Mouse (Mus musculus) embryonic facial prominence, embryonic 10.5 days (tissue): ENCODE results near the gene Rabl3. TPM values are rescaled to one million over a fixed set of nuclear protein-coding genes. Genes with fewer than 3 reads are reported as not detected.

Source experiments
- DNase-seq: peaks from one replicate; pipeline ENCODE4 v3.0.0-alpha.2; 2017; ENCODE audit warnings: low spot score
- H3K27ac ChIP-seq: fragments of 300-500 bp; sonication (generic); replicated peaks from 2 replicates; pipeline ENCODE4 v1.5.1; 2016; ENCODE audit warnings: mild to moderate bottlenecking
- H3K27me3 ChIP-seq: fragments of 300-500 bp; sonication (generic); replicated peaks from 2 replicates; pipeline ENCODE4 v1.6.1; 2016; ENCODE audit warnings: low read depth, mild to moderate bottlenecking; ENCODE audit not compliant: poor library complexity, severe bottlenecking
- H3K36me3 ChIP-seq: fragments of 300-500 bp; sonication (generic); replicated peaks from 2 replicates; pipeline ENCODE4 v1.6.1; 2016; ENCODE audit warnings: mild to moderate bottlenecking, moderate library complexity
- H3K4me1 ChIP-seq: fragments of 300-500 bp; sonication (generic); 2 replicates; pipeline ENCODE4 v1.6.1; 2016
- H3K4me3 ChIP-seq: fragments of 300-500 bp; sonication (generic); 2 replicates; pipeline ENCODE4 v1.5.1; 2016; ENCODE audit warnings: mild to moderate bottlenecking, moderate library complexity
- H3K9me3 ChIP-seq: fragments of 300-500 bp; sonication (generic); 2 replicates; pipeline ENCODE4 v1.6.1; 2016; ENCODE audit warnings: mild to moderate bottlenecking
- WGBS: fragments of 180-500 bp; shearing (Covaris S2); methylation state at CpG from one replicate; pipeline ENCODE4 v1.1.7; 2016; 5-methylcytosine and 5-hydroxymethylcytosine counted together
- polyA plus RNA-seq: library from polyadenylated mRNA; unstranded; fragments of >200 nt; fragmentation: Nextera tagmentation; extraction: Ambion mirVana; gene quantifications from 2 replicates; pipeline ENCODE4 v1.2.1, GENCODE M21; 2016

Gene Rabl3
- polyA plus RNA-seq, 1 experiment from 2014 or later: 34.5 TPM

DNA sequence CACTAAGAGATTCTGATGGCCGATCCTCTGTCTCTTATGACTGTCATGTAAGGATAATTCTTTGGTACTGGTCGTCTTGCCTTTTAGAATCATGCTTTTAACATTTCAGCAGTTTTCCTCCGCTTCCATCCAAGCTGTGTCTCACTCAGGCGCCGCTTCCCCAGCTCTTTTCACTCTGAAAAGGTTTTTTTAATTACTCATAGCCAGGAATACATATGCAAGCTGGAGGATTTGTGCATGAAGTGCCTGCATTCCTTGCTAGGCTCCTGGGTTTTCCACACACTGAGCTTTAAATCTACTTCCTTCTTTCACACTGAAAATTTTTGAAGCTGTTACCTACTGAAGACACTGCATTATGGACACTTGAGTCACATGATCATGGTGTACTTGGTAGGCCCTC is 23.3 kb downstream of the Rabl3 start:
- DNase-seq: no peak
- Histone ChIP-seq H3K27ac (no peak overlapping the region), H3K36me3 (peaks cover 30% of the 10 kb centered on the region), H3K9me3 (no peaks in the 10 kb centered on the region), H3K4me3 (no peak overlapping the region), H3K27me3 (no peaks in the 10 kb centered on the region), H3K4me1 (0 out of 2 replicates have a peak, but pooled peaks cover 2% of the 10 kb centered on the region)
- 92% methylated on average over 5 of the region's 5 CpGs for whole genome bisulfite sequencing

DNA sequence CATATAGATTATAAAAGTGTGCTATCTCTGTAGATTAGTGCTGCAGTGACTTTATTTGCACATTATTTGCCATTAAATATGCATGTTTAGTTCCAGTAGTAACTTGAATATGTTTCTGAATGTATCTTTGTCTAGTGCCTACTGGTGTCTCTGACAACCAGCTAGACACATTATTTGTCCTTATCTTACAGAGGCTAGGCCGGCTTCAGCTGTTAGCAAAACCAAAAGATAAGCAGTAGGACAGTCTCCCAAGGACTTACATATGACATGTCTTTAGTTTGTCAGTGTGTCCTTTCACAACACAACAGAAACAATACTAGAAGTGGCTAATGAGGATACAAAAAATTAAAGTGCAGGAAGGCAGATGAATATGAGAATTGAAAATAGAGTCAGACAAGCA is 25.4 kb downstream of the Rabl3 start:
- Histone ChIP-seq H3K9me3 (no peaks in the 10 kb centered on the region), H3K36me3 (peaks cover 15% of the 10 kb centered on the region; the same call in 1 of the 2 replicates), H3K4me3 (no peak overlapping the region), H3K4me1 (0 out of 2 replicates have a peak, but pooled peaks cover 2% of the 10 kb centered on the region), H3K27me3 (no peaks in the 10 kb centered on the region), H3K27ac (no peak overlapping the region)
- DNase-seq: no peak
- WGBS: 96% methylated on average over 1 of the region's 1 CpGs

DNA sequence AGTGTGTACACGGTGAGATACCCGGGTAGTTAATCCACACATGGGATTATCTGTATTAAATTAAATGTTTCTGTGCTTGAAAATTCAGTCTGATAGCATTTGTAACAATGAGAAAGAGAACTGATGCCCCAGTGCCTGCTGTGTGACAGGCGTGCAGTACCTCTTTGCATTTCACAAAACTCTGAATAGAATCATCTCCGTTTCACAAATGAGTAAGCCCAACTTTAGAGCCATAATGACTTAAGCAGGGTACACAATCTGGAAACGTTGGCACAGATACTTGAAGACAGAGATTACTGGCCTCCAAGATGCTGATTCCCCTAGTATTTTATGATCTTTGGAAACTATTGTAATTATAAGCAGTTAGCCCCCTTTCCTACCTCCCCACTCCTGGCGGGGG is 26.4 kb downstream of the Rabl3 start:
- WGBS: 83% methylated on average over 6 of the region's 6 CpGs
- Histone ChIP-seq H3K27ac (no peak overlapping the region), H3K4me1 (0 out of 2 replicates have a peak, but pooled peaks cover 2% of the 10 kb centered on the region), H3K4me3 (no peak overlapping the region), H3K27me3 (no peaks in the 10 kb centered on the region), H3K36me3 (peaks cover 12% of the 10 kb centered on the region; the same call in 1 of the 2 replicates), H3K9me3 (no peaks in the 10 kb centered on the region)
- no peak for DNase-seq

DNA sequence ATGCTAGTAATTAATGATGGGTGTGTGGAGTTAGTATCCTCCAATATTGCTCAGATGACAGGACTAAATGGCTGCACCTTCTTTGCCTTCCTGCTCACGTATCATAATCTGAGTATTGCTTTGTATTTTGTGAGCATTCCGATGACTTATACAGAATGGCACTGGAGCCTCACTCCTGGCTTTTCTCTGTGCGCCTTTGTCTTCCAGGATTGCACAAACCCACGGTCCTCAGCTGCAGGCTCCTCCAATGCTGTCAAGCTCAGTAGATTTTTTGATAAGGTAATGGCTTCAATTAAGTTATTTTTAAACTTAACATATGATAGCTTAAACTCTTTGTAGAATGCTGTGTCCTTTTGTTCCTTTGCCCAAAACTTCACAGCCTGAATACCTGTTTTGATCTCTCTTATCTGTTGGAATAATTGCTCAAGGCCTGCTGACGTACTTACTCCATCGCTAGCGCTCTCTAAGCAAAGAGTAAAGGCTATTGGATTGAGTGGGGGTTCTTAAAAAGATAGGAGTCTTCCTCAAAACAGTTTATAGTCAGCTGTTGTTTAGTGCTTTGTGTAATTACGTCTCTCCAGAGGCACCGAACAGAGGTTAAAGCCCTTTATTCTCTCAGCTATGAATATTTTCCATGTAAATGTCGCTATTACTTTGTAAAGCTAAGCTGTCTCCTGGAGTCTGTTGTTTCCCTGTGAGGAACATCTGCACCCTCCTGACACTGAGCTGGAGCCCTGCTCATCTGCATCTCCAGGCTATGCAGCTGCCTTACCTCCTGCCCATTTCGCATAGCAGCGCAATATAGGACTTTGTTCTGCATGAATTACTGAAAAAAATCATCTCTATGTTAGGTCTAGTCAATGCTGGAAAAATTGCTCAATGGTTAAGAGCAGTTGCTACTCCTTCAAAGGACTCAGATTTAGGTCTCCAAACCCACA is 27.7 kb downstream of the Rabl3 start:
- Histone ChIP-seq H3K4me3 (no peak overlapping the region), H3K27ac (no peak overlapping the region), H3K27me3 (no peaks in the 10 kb centered on the region), H3K36me3 (peaks cover 20% of the 10 kb centered on the region), H3K9me3 (no peaks in the 10 kb centered on the region), H3K4me1 (peaks cover 7% of the 10 kb centered on the region; the same call in 1 of the 2 replicates)
- WGBS: 91% methylated on average over 12 of the region's 12 CpGs
- DNase-seq: no peak

DNA sequence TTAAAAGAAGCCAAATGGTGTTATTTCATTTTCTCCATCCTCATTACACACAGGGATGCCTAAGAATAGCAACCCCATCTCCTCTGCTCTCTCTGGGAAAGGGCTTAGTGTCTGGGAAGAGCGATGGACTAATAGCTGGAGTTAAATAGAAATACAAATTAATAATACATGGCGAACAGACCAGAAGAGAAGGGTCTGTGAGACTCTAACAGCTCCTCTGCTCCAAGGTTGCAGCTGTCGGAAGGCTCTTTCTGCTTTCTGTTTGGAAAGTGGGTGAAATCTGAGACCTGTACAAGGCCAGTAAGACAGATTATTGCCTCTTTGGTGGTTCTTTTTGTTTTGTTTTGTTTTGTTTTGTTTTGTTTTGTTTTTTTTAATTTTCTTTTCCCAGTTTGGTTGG is 31.9 kb downstream of the Rabl3 start:
- no peak for DNase-seq
- Histone ChIP-seq H3K9me3 (peaks cover 5% of the 10 kb centered on the region; the same call in 1 of the 2 replicates), H3K36me3 (peaks cover 28% of the 10 kb centered on the region), H3K4me1 (peaks cover 7% of the 10 kb centered on the region), H3K27ac (no peak overlapping the region), H3K27me3 (no peaks in the 10 kb centered on the region), H3K4me3 (no peak overlapping the region)
- WGBS: 68% methylated on average over 3 of the region's 3 CpGs

DNA sequence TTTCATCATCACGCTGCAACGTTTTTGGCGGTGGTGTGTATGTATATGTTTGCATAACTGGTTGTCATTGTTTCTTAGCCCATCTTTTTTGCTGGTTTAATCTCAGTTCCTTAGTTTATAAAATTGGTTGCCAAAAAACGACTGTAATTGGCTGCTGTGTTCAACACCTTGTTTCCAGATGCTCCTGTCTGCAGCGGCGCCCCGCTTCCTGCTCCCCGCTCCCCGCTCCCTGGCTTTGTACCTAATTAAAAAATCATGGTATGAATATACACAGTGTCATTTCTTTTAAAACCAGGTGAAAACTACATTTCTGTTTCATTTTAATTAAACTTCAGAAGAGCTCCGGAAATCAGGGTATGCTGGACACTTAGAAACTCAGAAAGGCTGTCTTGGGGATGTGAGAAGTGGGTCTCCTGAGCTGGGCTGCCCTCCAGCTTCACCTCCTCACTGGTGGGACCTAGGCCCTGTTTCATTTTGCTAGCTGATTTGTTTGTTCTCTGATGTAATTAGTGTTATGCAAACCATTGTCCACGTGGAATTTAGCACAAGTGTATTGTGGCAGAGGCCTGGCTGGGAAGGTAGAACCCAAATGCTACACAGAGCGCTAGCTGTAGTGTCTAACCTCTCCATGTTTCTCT is 32.6 kb downstream of the Rabl3 start:
- peaks cover 28% of the 10 kb centered on the region for H3K36me3 ChIP-seq
- no peak for DNase-seq
- no peak overlapping the region for H3K27ac ChIP-seq
- H3K4me1 ChIP-seq: peaks cover 9% of the 10 kb centered on the region
- 83% methylated on average over 12 of the region's 12 CpGs for WGBS
- H3K4me3 ChIP-seq: no peak overlapping the region
- H3K9me3 ChIP-seq: peaks cover 5% of the 10 kb centered on the region; the same call in 1 of the 2 replicates
- no peaks in the 10 kb centered on the region for H3K27me3 ChIP-seq

DNA sequence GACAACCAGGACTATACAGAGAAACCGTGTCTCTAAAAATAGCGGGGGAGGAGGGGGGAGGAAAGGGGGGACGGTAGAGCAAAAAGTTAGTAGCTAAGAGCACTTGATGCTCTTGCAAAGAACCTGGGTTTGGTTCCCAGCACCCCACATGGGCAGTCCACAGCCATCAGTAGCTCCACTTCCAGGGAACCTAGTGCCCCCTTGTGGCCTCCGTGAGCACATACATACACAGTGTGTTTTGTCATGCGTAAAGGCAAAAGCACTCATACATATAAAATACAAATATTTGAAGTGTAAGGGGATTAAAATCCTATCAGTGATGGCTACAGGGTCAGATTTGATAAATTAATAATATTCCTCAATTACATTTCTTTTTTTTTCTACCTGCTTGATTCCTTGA is 33.4 kb downstream of the Rabl3 start:
- H3K4me1 ChIP-seq: peaks cover 9% of the 10 kb centered on the region
- no peak overlapping the region for H3K4me3 ChIP-seq
- peaks cover 5% of the 10 kb centered on the region; the same call in 1 of the 2 replicates for H3K9me3 ChIP-seq
- no peaks in the 10 kb centered on the region for H3K27me3 ChIP-seq
- no peak for DNase-seq
- H3K36me3 ChIP-seq: peaks cover 24% of the 10 kb centered on the region
- 95% methylated on average over 5 of the region's 5 CpGs for WGBS
- no peak overlapping the region for H3K27ac ChIP-seq

DNA sequence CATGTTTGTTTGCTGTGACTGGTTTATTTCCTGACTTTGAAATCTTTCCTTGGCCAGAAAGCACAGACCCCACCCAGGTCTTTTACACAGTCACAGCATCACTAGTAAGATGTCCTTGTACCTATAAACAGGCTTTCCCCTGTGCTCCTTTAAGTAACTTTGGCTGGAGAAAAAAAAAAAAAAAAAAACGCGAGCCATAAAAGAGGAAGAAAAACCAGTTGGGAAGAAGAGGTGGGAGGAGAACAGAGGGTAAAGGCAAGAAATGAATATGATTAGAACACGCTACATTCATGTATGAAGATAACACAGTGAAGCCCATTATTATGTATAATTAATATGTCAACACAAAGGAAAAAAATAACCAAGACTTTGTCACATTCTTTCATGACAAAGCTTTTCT is 35.6 kb downstream of the Rabl3 start:
- 79% methylated on average over 3 of the region's 3 CpGs for WGBS
- DNase-seq: no peak
- peaks cover 24% of the 10 kb centered on the region for H3K36me3 ChIP-seq
- no peak overlapping the region for H3K4me3 ChIP-seq
- H3K27ac ChIP-seq: no peak overlapping the region
- no peaks in the 10 kb centered on the region for H3K27me3 ChIP-seq
- H3K4me1 ChIP-seq: peaks cover 9% of the 10 kb centered on the region
- H3K9me3 ChIP-seq: peaks cover 5% of the 10 kb centered on the region; the same call in 1 of the 2 replicates

DNA sequence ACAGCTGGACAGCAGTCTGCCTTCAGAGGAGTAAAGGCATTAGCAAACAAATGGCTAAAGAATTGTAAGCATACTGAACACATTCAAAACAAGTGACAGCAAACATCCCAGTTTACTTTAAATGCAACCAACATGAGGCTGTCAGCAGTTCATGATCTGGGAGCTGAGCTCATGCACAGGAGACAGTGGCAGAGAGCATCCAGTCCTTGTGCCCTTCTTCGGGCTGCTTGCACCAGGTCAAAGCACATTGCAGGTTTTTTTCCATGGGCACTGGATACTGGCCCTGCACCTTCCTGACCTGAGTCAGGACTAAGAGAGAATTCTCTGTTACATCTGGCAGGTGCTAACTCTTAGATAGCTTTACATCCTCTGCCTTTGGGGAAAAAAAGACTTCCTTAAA is 39.9 kb downstream of the Rabl3 start:
- 70% methylated on average over 1 of the region's 1 CpGs for WGBS
- Histone ChIP-seq H3K4me3 (no peak overlapping the region), H3K27ac (no peak overlapping the region), H3K27me3 (0 out of 2 replicates have a peak, but pooled peaks cover 8% of the 10 kb centered on the region), H3K4me1 (peaks cover 33% of the 10 kb centered on the region), H3K9me3 (no peaks in the 10 kb centered on the region), H3K36me3 (peaks cover 3% of the 10 kb centered on the region; the same call in 1 of the 2 replicates)
- no peak for DNase-seq

DNA sequence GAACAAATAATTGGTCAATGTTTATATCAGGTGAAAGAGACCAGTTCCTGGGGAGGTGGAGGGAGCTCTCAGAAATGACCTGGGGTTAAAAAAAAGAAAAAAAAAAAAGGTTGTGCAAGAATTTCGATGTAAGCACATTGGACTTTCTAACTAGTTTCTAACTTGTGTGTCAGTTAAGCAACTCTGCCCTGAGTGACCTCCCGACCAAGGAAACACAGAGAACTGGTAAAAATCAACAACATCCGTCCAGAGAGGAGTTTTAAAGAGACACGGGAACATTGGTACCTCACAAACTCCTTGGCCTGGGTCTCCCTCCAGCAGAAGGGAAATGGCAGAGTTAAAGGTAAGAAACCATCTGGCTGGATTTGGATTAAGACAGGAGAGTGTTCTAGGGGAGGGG is 40.3 kb downstream of the Rabl3 start, which contains the start of gene Hgd:
TSS of gene Hgd (plus strand) at position 160 of the 400 bp plus-strand sequence.
- Histone ChIP-seq H3K27me3 (0 out of 2 replicates have a peak, but pooled peaks cover 8% of the 10 kb centered on the region), H3K27ac (no peak within 1 kb of the TSS), H3K9me3 (no peaks in the 10 kb centered on the region), H3K36me3 (no peaks in the 10 kb centered on the region), H3K4me1 (peaks cover 37% of the 10 kb centered on the region), H3K4me3 (no peak within 1 kb of the TSS)
- no peak for DNase-seq
- 66% methylated on average over 4 of the region's 4 CpGs for WGBS

DNA sequence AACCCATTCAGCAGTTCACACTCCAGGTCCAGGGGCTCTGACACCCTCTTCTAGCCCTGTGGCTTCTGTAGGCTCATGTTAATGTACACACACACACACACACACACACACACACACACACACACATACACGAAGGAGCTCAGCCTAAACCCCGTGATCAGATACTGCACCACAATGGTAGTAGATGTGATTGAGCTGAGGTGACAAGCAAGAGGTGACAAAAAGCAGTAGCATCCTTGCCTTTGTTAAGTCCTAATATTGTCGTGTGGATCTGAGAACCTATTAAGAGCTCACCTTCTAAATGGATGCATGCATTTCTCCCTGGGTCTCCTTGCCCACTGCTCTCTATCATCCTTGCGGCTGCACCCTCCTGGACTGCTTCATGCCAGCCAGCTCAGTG is 41.0 kb downstream of the Rabl3 start:
- no peaks in the 10 kb centered on the region for H3K36me3 ChIP-seq
- no peaks in the 10 kb centered on the region for H3K9me3 ChIP-seq
- H3K4me3 ChIP-seq: no peak overlapping the region
- DNase-seq: no peak
- WGBS: 87% methylated on average over 4 of the region's 4 CpGs
- peaks cover 42% of the 10 kb centered on the region for H3K4me1 ChIP-seq
- peaks cover 14% of the 10 kb centered on the region for H3K27me3 ChIP-seq
- H3K27ac ChIP-seq: no peak overlapping the region

DNA sequence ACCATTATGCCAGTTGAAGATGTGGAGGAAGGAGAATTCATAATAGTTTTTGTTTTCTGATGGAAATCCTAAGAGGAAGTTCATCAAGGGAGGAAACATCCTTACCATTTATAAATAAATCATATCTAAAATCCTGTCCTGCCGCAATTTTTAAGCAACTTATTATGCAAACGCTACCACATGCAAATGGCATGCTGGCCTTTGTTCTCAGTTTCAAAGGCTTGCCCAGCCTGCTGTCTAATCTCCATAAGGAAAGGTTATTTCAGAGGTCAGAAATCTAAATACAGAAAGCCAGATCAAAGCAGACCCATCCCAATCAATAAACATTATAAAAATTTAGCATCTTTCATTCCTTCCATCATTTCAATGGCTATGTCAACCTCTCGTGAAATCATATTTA is 42.2 kb downstream of the Rabl3 start:
- no peaks in the 10 kb centered on the region for H3K9me3 ChIP-seq
- no peak for DNase-seq
- H3K36me3 ChIP-seq: no peaks in the 10 kb centered on the region
- WGBS: 84% methylated on average over 3 of the region's 3 CpGs
- H3K27me3 ChIP-seq: peaks cover 17% of the 10 kb centered on the region
- peaks cover 38% of the 10 kb centered on the region for H3K4me1 ChIP-seq
- no peak overlapping the region for H3K27ac ChIP-seq
- H3K4me3 ChIP-seq: no peak overlapping the region
